Mouse (Mus musculus) megakaryocyte, embryonic 14.5 days (primary cell): Measurements from ENCODE around the gene Gal3st1.

ENCODE experiments used
- FLI1 ChIP-seq: IDR thresholded peaks from 2 replicates; pipeline ENCODE4 v1.6.1; 2012; ENCODE audit warnings: low read length, inconsistent platforms, mixed read lengths
- GATA1 ChIP-seq: IDR thresholded peaks from 3 replicates; pipeline ENCODE4 v1.6.1; 2012; ENCODE audit warnings: mixed read lengths, low read length, inconsistent platforms, borderline replicate concordance

DNA sequence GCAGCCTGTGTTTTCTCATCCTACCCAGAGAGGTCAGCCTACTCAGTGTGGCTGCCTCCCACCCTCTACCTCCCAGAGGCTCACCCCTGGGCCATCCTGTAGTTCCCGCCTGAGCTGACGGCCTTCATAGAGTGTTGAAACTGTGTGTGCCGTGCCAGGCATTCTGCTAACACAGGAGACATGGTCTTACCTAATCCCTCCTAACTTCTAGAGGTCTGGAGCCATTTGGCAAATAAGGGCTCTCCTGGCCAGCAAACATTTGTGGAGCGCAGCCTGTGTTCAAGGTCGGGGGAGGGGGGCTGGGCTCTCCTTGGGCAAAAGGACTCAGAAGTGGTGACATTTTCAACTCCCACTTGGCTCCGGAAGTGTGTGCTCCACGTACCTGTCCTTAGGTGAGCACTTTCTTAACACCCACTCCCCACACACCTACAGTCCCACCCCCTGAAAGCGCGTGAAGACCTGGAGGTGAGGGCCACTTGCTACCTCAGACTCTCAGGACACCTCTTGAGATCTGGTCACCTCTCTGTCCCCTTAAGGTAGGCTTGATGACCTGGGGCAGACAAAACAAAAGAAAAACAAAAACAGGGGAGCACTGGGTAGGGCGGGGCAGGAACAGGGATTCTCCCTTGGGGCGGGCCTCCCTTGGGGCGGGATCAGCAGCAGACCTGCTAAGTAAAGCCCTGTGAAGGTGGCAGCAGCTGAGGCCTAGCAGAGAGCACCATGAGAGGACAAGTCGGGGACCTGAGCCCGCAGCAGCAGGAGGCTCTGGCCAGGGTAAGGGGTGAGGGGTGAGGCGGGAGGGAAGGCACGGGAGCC is 47.9 kb downstream of the Gal3st1 start, which contains the start of gene Sec14l4:
- TF ChIP-seq GATA1: no peak
- no peak for TF ChIP-seq FLI1
